Mouse (Mus musculus) liver, embryonic 15.5 days (tissue): ENCODE data around the gene Rnf34. TPM values are rescaled to one million over a fixed set of nuclear protein-coding genes. Genes with fewer than 3 reads are reported as not detected.

Source experiments
- ATAC-seq: fragments of 200-750 bp; cut with Nextera tagmentation; 2 replicates; pipeline ENCODE4 v1.8.0; 2017; ENCODE audit warnings: moderate number of reproducible peaks, mild to moderate bottlenecking, moderate library complexity; ENCODE audit not compliant: insufficient read depth
- H3K27ac ChIP-seq: fragments of 300-500 bp; sonication (generic); replicated peaks from 2 replicates; pipeline ENCODE4 v1.5.1; 2015; ENCODE audit warnings: mild to moderate bottlenecking, inconsistent platforms
- H3K27me3 ChIP-seq: fragments of 300-500 bp; sonication (generic); 2 replicates; pipeline ENCODE4 v1.6.1; 2015; ENCODE audit warnings: mild to moderate bottlenecking, inconsistent platforms
- H3K36me3 ChIP-seq: fragments of 300-500 bp; sonication (generic); replicated peaks from 2 replicates; pipeline ENCODE4 v1.6.1; 2015; ENCODE audit warnings: moderate library complexity, mild to moderate bottlenecking, inconsistent platforms
- H3K4me1 ChIP-seq: fragments of 300-500 bp; sonication (generic); replicated peaks from 2 replicates; pipeline ENCODE4 v1.6.1; 2015; ENCODE audit warnings: inconsistent platforms
- H3K4me2 ChIP-seq: fragments of 300-500 bp; sonication (generic); 2 replicates; pipeline ENCODE4 v1.6.1; 2015; ENCODE audit warnings: moderate library complexity, mild to moderate bottlenecking, inconsistent platforms
- H3K4me3 ChIP-seq: fragments of 300-500 bp; sonication (generic); replicated peaks from 2 replicates; pipeline ENCODE4 v1.5.1; 2015; ENCODE audit warnings: mild to moderate bottlenecking, inconsistent platforms
- H3K9ac ChIP-seq: fragments of 300-500 bp; sonication (generic); 2 replicates; pipeline ENCODE4 v1.6.1; 2015; ENCODE audit warnings: moderate library complexity, mild to moderate bottlenecking, inconsistent platforms
- H3K9me3 ChIP-seq: fragments of 300-500 bp; sonication (generic); replicated peaks from 2 replicates; pipeline ENCODE4 v1.6.1; 2016; ENCODE audit warnings: inconsistent platforms
- WGBS: fragments of 180-500 bp; shearing (Covaris S2); methylation state at CpG from one replicate; pipeline ENCODE4 v1.1.7; 2015; ENCODE audit warnings: mixed read lengths; ENCODE audit not compliant: insufficient replicate concordance; 5-methylcytosine and 5-hydroxymethylcytosine counted together
- polyA plus RNA-seq: library from polyadenylated mRNA; unstranded; fragments of >200 nt; fragmentation: Nextera tagmentation; extraction: Ambion mirVana; gene quantifications from 2 replicates; pipeline ENCODE4 v1.2.1, GENCODE M21; 2015

The Rnf34 gene
- polyA plus RNA-seq, 1 experiment from 2014 or later = 11.0 TPM

GRCm38 (mm10) chr5:122873573-122873972, 23.7 kb downstream of the Rnf34 start:
- no peak overlapping the region for H3K4me3 ChIP-seq
- H3K9me3 ChIP-seq = no peaks in the 10 kb centered on the region
- no peak overlapping the region for H3K4me2 ChIP-seq
- H3K27me3 ChIP-seq = no peaks in the 10 kb centered on the region
- WGBS = 73% methylated on average over 2 of the region's 2 CpGs
- H3K9ac ChIP-seq = no peak overlapping the region
- no peaks in the 10 kb centered on the region; the same call in 1 of the 2 replicates for H3K4me1 ChIP-seq
- H3K27ac ChIP-seq = no peak overlapping the region
- no peak for ATAC-seq
- H3K36me3 ChIP-seq = peaks cover 40% of the 10 kb centered on the region

GRCm38 (mm10) chr5:122874359-122874758, 24.5 kb downstream of the Rnf34 start:
- peaks cover 41% of the 10 kb centered on the region for H3K36me3 ChIP-seq
- H3K4me2 ChIP-seq = no peak overlapping the region
- 59% methylated on average over 3 of the region's 3 CpGs for WGBS
- no peak for ATAC-seq
- no peak overlapping the region for H3K27ac ChIP-seq
- H3K4me1 ChIP-seq = no peaks in the 10 kb centered on the region; the same call in 1 of the 2 replicates
- H3K9me3 ChIP-seq = no peaks in the 10 kb centered on the region
- no peak overlapping the region for H3K9ac ChIP-seq
- H3K4me3 ChIP-seq = no peak overlapping the region
- no peaks in the 10 kb centered on the region for H3K27me3 ChIP-seq

- no peaks in the 10 kb centered on the region for H3K27me3 ChIP-seq
- H3K27ac ChIP-seq = no peak overlapping the region
- H3K9me3 ChIP-seq = no peaks in the 10 kb centered on the region
- no peak for ATAC-seq
- WGBS = 68% methylated on average over 3 of the region's 3 CpGs
- H3K4me2 ChIP-seq = no peak overlapping the region
- H3K4me3 ChIP-seq = no peak overlapping the region
- peaks cover 47% of the 10 kb centered on the region for H3K36me3 ChIP-seq
- no peaks in the 10 kb centered on the region; the same call in 1 of the 2 replicates for H3K4me1 ChIP-seq
- no peak overlapping the region for H3K9ac ChIP-seq
Observed at GRCm38 (mm10) chr5:122876671-122877070, 26.8 kb downstream of the Rnf34 start.

- 90% methylated on average over 37 of the region's 37 CpGs for WGBS
- Histone ChIP-seq H3K4me3 (no peak overlapping the region), H3K27me3 (no peaks in the 10 kb centered on the region), H3K4me2 (no peak overlapping the region), H3K36me3 (peaks cover 30% of the 10 kb centered on the region), H3K27ac (no peak overlapping the region), H3K9me3 (no peaks in the 10 kb centered on the region), H3K9ac (no peak overlapping the region), H3K4me1 (peaks cover 1% of the 10 kb centered on the region)
- no peak for ATAC-seq
Observed at GRCm38 (mm10) chr5:122880241-122880980, 30.6 kb downstream of the Rnf34 start.

- WGBS = 57% methylated on average over 5 of the region's 5 CpGs
- Histone ChIP-seq H3K9ac (no peak overlapping the region), H3K4me1 (peaks cover 10% of the 10 kb centered on the region), H3K9me3 (no peaks in the 10 kb centered on the region), H3K27me3 (no peaks in the 10 kb centered on the region), H3K4me2 (no peak overlapping the region), H3K36me3 (peaks cover 30% of the 10 kb centered on the region), H3K4me3 (no peak overlapping the region), H3K27ac (no peak overlapping the region)
- peak; percentile 41; the same call in 1 of the 2 replicates for ATAC-seq
Observed at GRCm38 (mm10) chr5:122881313-122881712, 31.5 kb downstream of the Rnf34 start.

GRCm38 (mm10) chr5:122882256-122883050, 32.6 kb downstream of the Rnf34 start:
- H3K27ac ChIP-seq = no peak overlapping the region
- no peaks in the 10 kb centered on the region for H3K27me3 ChIP-seq
- H3K9me3 ChIP-seq = no peaks in the 10 kb centered on the region
- H3K36me3 ChIP-seq = peaks cover 35% of the 10 kb centered on the region
- no peak overlapping the region for H3K4me2 ChIP-seq
- no peak for ATAC-seq
- H3K9ac ChIP-seq = no peak overlapping the region
- 80% methylated on average over 18 of the region's 18 CpGs for WGBS
- no peak overlapping the region for H3K4me3 ChIP-seq
- peaks cover 13% of the 10 kb centered on the region for H3K4me1 ChIP-seq

- WGBS = 68% methylated on average over 9 of the region's 9 CpGs
- Histone ChIP-seq H3K4me3 (no peak overlapping the region), H3K27me3 (no peaks in the 10 kb centered on the region), H3K4me1 (peaks cover 20% of the 10 kb centered on the region), H3K4me2 (no peak overlapping the region), H3K27ac (no peak overlapping the region), H3K9me3 (no peaks in the 10 kb centered on the region), H3K36me3 (peaks cover 35% of the 10 kb centered on the region), H3K9ac (no peak overlapping the region)
- no peak for ATAC-seq
Observed at GRCm38 (mm10) chr5:122883237-122883636, 33.4 kb downstream of the Rnf34 start.

- ATAC-seq = no peak
- Histone ChIP-seq H3K4me2 (no peak overlapping the region), H3K4me3 (no peak overlapping the region), H3K9me3 (no peaks in the 10 kb centered on the region), H3K27me3 (no peaks in the 10 kb centered on the region), H3K4me1 (peaks cover 22% of the 10 kb centered on the region), H3K36me3 (peaks cover 34% of the 10 kb centered on the region), H3K27ac (no peak overlapping the region), H3K9ac (no peak overlapping the region)
- 40% methylated on average over 2 of the region's 2 CpGs for WGBS
Observed at GRCm38 (mm10) chr5:122883652-122884235, 33.9 kb downstream of the Rnf34 start.

- peaks cover 25% of the 10 kb centered on the region for H3K36me3 ChIP-seq
- no peak overlapping the region for H3K27ac ChIP-seq
- peaks cover 22% of the 10 kb centered on the region for H3K4me1 ChIP-seq
- H3K4me2 ChIP-seq = no peak overlapping the region
- ATAC-seq = no peak
- H3K4me3 ChIP-seq = no peak overlapping the region
- no peak overlapping the region for H3K9ac ChIP-seq
- no peaks in the 10 kb centered on the region for H3K27me3 ChIP-seq
- 65% methylated on average over 7 of the region's 7 CpGs for WGBS
- H3K9me3 ChIP-seq = no peaks in the 10 kb centered on the region
Observed at GRCm38 (mm10) chr5:122884594-122885348, 34.9 kb downstream of the Rnf34 start.

GRCm38 (mm10) chr5:122887033-122887432, 37.2 kb downstream of the Rnf34 start:
- H3K9ac ChIP-seq = no peak overlapping the region
- H3K27me3 ChIP-seq = no peaks in the 10 kb centered on the region
- H3K27ac ChIP-seq = no peak overlapping the region
- 81% methylated on average over 9 of the region's 9 CpGs for WGBS
- H3K4me3 ChIP-seq = no peak overlapping the region
- peaks cover 12% of the 10 kb centered on the region; the same call in 1 of the 2 replicates for H3K36me3 ChIP-seq
- ATAC-seq = no peak
- H3K4me2 ChIP-seq = no peak overlapping the region
- H3K4me1 ChIP-seq = peaks cover 31% of the 10 kb centered on the region
- no peaks in the 10 kb centered on the region for H3K9me3 ChIP-seq
